Mouse (Mus musculus) left cerebral cortex, adult 11 months (tissue): ENCODE measurements around the gene Fpr-rs3.

ENCODE experiments used
- DNase-seq: peaks from one replicate; pipeline ENCODE4 v3.0.0; 2022; ENCODE audit warnings: low spot score

Fpr-rs3 gene

GRCm38 (mm10) chr17:20624777-20625176 lies at the start of gene Fpr-rs3:
Gene Fpr-rs3, minus strand, starts transcription at chr17:20624877.
- DNase-seq, result no peak

DNA sequence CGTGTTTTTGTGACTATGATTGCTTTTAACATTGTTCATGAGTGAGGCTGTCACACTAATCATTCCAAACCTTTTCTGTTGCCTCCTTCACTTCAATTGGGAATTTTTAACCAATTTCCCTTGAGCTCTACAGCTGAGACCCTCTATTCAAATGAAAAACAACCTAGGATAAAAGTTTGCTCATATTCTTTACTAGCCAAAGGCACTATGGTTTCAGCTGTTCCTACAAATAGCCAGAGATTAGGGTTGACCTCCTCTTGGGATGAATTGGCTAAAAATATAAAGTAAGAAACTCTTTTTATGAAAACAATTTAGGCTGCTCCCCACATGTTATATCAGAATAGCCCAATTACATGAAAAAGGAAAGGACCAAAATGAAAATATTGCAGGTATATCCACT lies 28.4 kb downstream of the Fpr-rs3 start, which contains the start of gene Vmn2r110:
TSS of gene Vmn2r110 (minus strand) at position 101 of the 400 bp plus-strand sequence.
- DNase-seq, result no peak
